Mouse (Mus musculus) kidney, embryonic 14.5 days (tissue): ENCODE measurements around the gene Cep170. TPM values are rescaled to one million over a fixed set of nuclear protein-coding genes. Genes with fewer than 3 reads are reported as not detected.
A peak's percentile ranks its signal among the peaks of the same experiment; 100 is the strongest.

Experiments
- ATAC-seq: fragments of 200-750 bp; cut with Nextera tagmentation; 2 replicates; pipeline ENCODE4 v1.8.0; 2017; ENCODE audit warnings: moderate number of reproducible peaks, mild to moderate bottlenecking, moderate TSS enrichment, moderate library complexity; ENCODE audit not compliant: low FRiP score, low TSS enrichment
- H3K27ac ChIP-seq: fragments of 300-500 bp; sonication (generic); 2 replicates; pipeline ENCODE4 v1.5.1; 2014; ENCODE audit warnings: low read depth, mild to moderate bottlenecking, low read length, moderate library complexity, mixed read lengths
- H3K27me3 ChIP-seq: fragments of 300-500 bp; sonication (generic); 2 replicates; pipeline ENCODE4 v1.6.1; 2014; ENCODE audit warnings: mild to moderate bottlenecking, low read length; ENCODE audit not compliant: control insufficient read depth, insufficient read depth
- H3K36me3 ChIP-seq: fragments of 300-500 bp; sonication (generic); 2 replicates; pipeline ENCODE4 v1.6.1; 2014; ENCODE audit warnings: low read length, mixed read lengths; ENCODE audit not compliant: control insufficient read depth, insufficient read depth
- H3K4me1 ChIP-seq: fragments of 300-500 bp; sonication (generic); 2 replicates; pipeline ENCODE4 v1.6.1; 2014; ENCODE audit warnings: low read length, mixed read lengths; ENCODE audit not compliant: control insufficient read depth, insufficient read depth
- H3K4me2 ChIP-seq: fragments of 300-500 bp; sonication (generic); replicated peaks from 2 replicates; pipeline ENCODE4 v1.6.1; 2014; ENCODE audit warnings: low read depth, mild to moderate bottlenecking, low read length
- H3K4me3 ChIP-seq: fragments of 300-500 bp; sonication (generic); 2 replicates; pipeline ENCODE4 v1.5.1; 2014; ENCODE audit warnings: mild to moderate bottlenecking, low read length
- H3K9ac ChIP-seq: fragments of 300-500 bp; sonication (generic); 2 replicates; pipeline ENCODE4 v1.6.1; 2014; ENCODE audit warnings: low read depth, mild to moderate bottlenecking, low read length, moderate library complexity
- H3K9me3 ChIP-seq: fragments of 300-500 bp; sonication (generic); 2 replicates; pipeline ENCODE4 v1.6.1; 2016; ENCODE audit warnings: low read length; ENCODE audit not compliant: control insufficient read depth
- WGBS: fragments of 180-500 bp; shearing (Covaris S2); extraction: QIAGEN DNeasy Blood & Tissue Kit; methylation state at CpG from one replicate; pipeline ENCODE4 v1.1.7; 2014; 5-methylcytosine and 5-hydroxymethylcytosine counted together
- polyA plus RNA-seq: library from polyadenylated mRNA; unstranded; fragments of >200 nt; fragmentation: Nextera tagmentation; extraction: Ambion mirVana; gene quantifications from 2 replicates; pipeline ENCODE4 v1.2.1, GENCODE M21; 2014

Gene Cep170
- polyA plus RNA-seq: 18.8 and 32.2 TPM in 2 replicates

- Histone ChIP-seq H3K27ac (peak within 1 kb of the TSS; percentile 96), H3K9me3 (no peaks in the 10 kb centered on the region), H3K4me1 (peaks cover 3% of the 10 kb centered on the region; the same call in 1 of the 2 replicates), H3K9ac (peak within 1 kb of the TSS; percentile 89), H3K27me3 (no peaks in the 10 kb centered on the region), H3K4me2 (peak within 1 kb of the TSS; percentile 67), H3K4me3 (peak within 1 kb of the TSS; percentile 90), H3K36me3 (no peaks in the 10 kb centered on the region)
- under 1% methylated on average over 28 of the region's 28 CpGs for WGBS
- ATAC-seq: peak; percentile 96
Measured at GRCm38 (mm10) chr1:176814036-176814420, at the start of gene Cep170. Gene Cep170 (minus strand): TSS chr1:176814067.

DNA sequence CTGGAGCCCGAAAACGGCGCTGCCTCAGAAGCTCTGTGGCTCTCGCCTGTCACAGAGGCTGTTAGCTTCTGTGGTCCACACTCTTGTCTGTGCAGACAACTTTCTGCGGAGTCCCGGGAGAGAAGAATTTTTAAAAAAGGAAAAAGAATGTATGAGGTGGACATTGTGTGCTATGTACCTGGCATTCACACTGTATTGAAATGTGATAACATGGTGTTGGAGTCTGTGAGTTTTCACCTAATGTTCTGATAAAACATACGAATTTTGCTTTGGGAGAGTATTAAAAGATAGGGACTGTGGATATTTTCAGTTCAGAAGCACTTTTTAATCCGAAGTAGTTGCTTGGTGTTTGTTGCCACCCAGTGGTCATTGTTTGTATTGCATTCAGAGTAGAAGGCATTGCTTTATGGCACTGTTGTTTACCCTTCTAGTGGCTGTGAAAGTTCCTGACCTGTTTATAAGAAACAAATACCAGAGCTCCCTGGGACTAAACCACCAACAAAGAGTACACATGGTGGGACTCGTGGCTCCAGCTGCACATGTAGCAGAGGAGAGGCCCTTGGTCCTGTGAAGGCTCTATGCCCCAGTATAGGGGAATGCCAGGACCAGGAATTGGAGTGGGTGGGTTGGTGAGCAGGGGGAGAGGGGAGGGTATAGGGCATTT is 48.2 kb upstream of the Cep170 start:
- peak; percentile 35; the same call in 1 of the 2 replicates for ATAC-seq
- Histone ChIP-seq H3K36me3 (no peaks in the 10 kb centered on the region), H3K4me1 (no peaks in the 10 kb centered on the region), H3K4me2 (no peak overlapping the region), H3K27ac (no peak overlapping the region), H3K4me3 (no peak overlapping the region), H3K9ac (no peak overlapping the region), H3K27me3 (no peaks in the 10 kb centered on the region), H3K9me3 (no peaks in the 10 kb centered on the region)
- WGBS: 63% methylated on average over 9 of the region's 9 CpGs

GRCm38 (mm10) chr1:176852813-176853590 is 39.1 kb upstream of the Cep170 start:
- 89% methylated on average over 9 of the region's 9 CpGs for WGBS

GRCm38 (mm10) chr1:176851401-176851800 is 37.5 kb upstream of the Cep170 start:
- H3K27ac ChIP-seq: no peak overlapping the region
- H3K4me1 ChIP-seq: 0 out of 2 replicates have a peak, but pooled peaks cover 3% of the 10 kb centered on the region
- H3K9ac ChIP-seq: no peak overlapping the region
- H3K4me3 ChIP-seq: no peak overlapping the region
- no peak overlapping the region for H3K4me2 ChIP-seq
- peaks cover 4% of the 10 kb centered on the region; the same call in 1 of the 2 replicates for H3K36me3 ChIP-seq
- WGBS: 92% methylated on average over 7 of the region's 7 CpGs
- H3K9me3 ChIP-seq: peaks cover 6% of the 10 kb centered on the region; the same call in 1 of the 2 replicates
- H3K27me3 ChIP-seq: no peaks in the 10 kb centered on the region
- no peak for ATAC-seq

More at GRCm38 (mm10) chr1:176852813-176853590, 39.1 kb upstream of the Cep170 start:
- H3K27ac ChIP-seq: no peak overlapping the region
- H3K27me3 ChIP-seq: no peaks in the 10 kb centered on the region
- no peak overlapping the region for H3K9ac ChIP-seq
- H3K4me3 ChIP-seq: no peak overlapping the region
- H3K4me2 ChIP-seq: no peak overlapping the region
- H3K4me1 ChIP-seq: 0 out of 2 replicates have a peak, but pooled peaks cover 3% of the 10 kb centered on the region
- peaks cover 4% of the 10 kb centered on the region; the same call in 1 of the 2 replicates for H3K36me3 ChIP-seq
- ATAC-seq: no peak
- H3K9me3 ChIP-seq: peaks cover 6% of the 10 kb centered on the region; the same call in 1 of the 2 replicates

- Histone ChIP-seq H3K4me1 (0 out of 2 replicates have a peak, but pooled peaks cover 3% of the 10 kb centered on the region), H3K9ac (no peak overlapping the region), H3K9me3 (peaks cover 6% of the 10 kb centered on the region; the same call in 1 of the 2 replicates), H3K4me2 (no peak overlapping the region), H3K27ac (no peak overlapping the region), H3K36me3 (peaks cover 5% of the 10 kb centered on the region; the same call in 1 of the 2 replicates), H3K27me3 (no peaks in the 10 kb centered on the region), H3K4me3 (no peak overlapping the region)
- 73% methylated on average over 2 of the region's 2 CpGs for WGBS
- no peak for ATAC-seq
Measured at GRCm38 (mm10) chr1:176849377-176849776, 35.5 kb upstream of the Cep170 start.

GRCm38 (mm10) chr1:176848613-176849290 is 34.9 kb upstream of the Cep170 start:
- Histone ChIP-seq H3K9me3 (peaks cover 6% of the 10 kb centered on the region; the same call in 1 of the 2 replicates), H3K27me3 (no peaks in the 10 kb centered on the region), H3K4me3 (no peak overlapping the region), H3K9ac (no peak overlapping the region), H3K4me1 (0 out of 2 replicates have a peak, but pooled peaks cover 3% of the 10 kb centered on the region), H3K27ac (no peak overlapping the region), H3K4me2 (no peak overlapping the region), H3K36me3 (peaks cover 5% of the 10 kb centered on the region; the same call in 1 of the 2 replicates)
- 38% methylated on average over 11 of the region's 11 CpGs for WGBS
- peak; percentile 83 for ATAC-seq

DNA sequence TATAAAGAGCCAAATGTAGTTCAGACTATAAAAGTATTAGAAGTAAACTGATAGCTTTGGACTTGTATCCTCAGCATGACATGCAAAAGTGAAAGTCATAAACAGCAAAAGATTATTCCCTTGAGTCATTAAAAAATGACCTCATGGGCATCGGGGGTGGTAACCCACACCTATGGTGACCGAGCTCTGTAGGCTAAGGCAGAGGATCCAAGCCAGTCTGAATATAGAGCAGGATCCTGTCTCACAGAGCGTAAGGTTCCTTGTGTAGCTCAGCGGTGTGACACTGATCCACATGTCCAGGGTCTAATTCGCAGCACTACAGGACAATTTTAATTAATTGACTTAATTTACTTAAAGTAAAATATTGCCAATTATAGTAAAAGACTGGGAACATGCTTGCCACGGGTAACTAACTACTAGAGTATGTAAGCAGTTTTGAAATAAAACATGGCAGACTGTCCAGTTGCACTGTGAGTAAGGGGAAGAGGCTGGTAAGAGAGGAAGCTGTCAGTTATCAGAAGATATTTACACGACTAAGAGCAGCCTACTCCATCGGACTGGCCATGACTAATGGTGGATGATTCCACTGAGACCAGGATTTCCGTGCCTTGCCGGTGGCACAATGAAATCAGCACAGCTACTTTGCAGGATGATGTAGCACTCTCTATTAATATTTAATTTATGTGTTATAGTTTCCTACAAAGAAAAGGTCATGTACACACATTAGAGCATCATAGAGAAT is 33.4 kb upstream of the Cep170 start:
- no peak overlapping the region for H3K27ac ChIP-seq
- H3K9me3 ChIP-seq: peaks cover under 1% of the 10 kb centered on the region; the same call in 1 of the 2 replicates
- H3K4me3 ChIP-seq: no peak overlapping the region
- peaks cover 5% of the 10 kb centered on the region; the same call in 1 of the 2 replicates for H3K36me3 ChIP-seq
- ATAC-seq: no peak
- no peaks in the 10 kb centered on the region for H3K27me3 ChIP-seq
- 0 out of 2 replicates have a peak, but pooled peaks cover 3% of the 10 kb centered on the region for H3K4me1 ChIP-seq
- H3K9ac ChIP-seq: no peak overlapping the region
- no peak overlapping the region for H3K4me2 ChIP-seq
- 88% methylated on average over 10 of the region's 10 CpGs for WGBS
